Mouse (Mus musculus): ENCODE results near the gene Dusp21. TPM values are rescaled to one million over a fixed set of nuclear protein-coding genes. Genes with fewer than 3 reads are reported as not detected.

Gene Dusp21
- total RNA-seq (2021), result not detected
- long read RNA-seq, experiment 1, result 0 reads
- long read RNA-seq, experiment 2, result 0 reads

GRCm38 (mm10) chrX:18145557-18145956 is at the start of gene Dusp21:
Dusp21 (plus strand) TSS chrX:18145857.
- Histone ChIP-seq H3K27ac (no peak within 1 kb of the TSS), H3K4me3 (no peak within 1 kb of the TSS)
- DNase-seq (ENCODE audit: extremely low spot score in 1 of 2, low spot score in 2 of 2), result no peak
- no peak for TF ChIP-seq CTCF (IDR thresholded peaks at IDR 0.05)
- intact Hi-C loops (cut with DNase I), result no loop called here

GRCm38 (mm10) chrX:18160734-18161442 is 15.2 kb downstream of the Dusp21 start:
- DNase-seq (ENCODE audit: extremely low spot score in 1 of 2, low spot score in 2 of 2), result no peak
- Histone ChIP-seq H3K27ac (peak overlapping the region; percentile 96), H3K4me3 (peak overlapping the region; percentile 98; the same call in 1 of the 2 replicates)
- intact Hi-C loops (cut with DNase I), result loop anchor here (5.0 kb wide), 2 partner anchors 1249 to 1264 kb away; partner anchors contain the start of gene Ndp
- no peak for TF ChIP-seq CTCF (IDR thresholded peaks at IDR 0.05)

- DNase-seq (ENCODE audit: extremely low spot score in 1 of 2, low spot score in 2 of 2), result no peak
- intact Hi-C loops (cut with DNase I), result loop anchor here (2.0 to 5.0 kb wide), 4 partner anchors 93 to 1264 kb away; partner anchors contain the start of gene Ndp
- peak overlapping the region; percentile 96 for H3K27ac ChIP-seq
- no peak for TF ChIP-seq CTCF (IDR thresholded peaks at IDR 0.05)
- peak overlapping the region; percentile 98 for H3K4me3 ChIP-seq
Observed at GRCm38 (mm10) chrX:18161796-18162191, 16.1 kb downstream of the Dusp21 start.

- H3K4me3 ChIP-seq, result peak within 1 kb of the TSS; percentile 98
- intact Hi-C loops (cut with DNase I), result loop anchor here (2.0 to 5.0 kb wide), 4 partner anchors 92 to 1265 kb away; partner anchors contain the start of gene Ndp
- peak; percentile 97 to 100 for DNase-seq (ENCODE audit: extremely low spot score in 1 of 2, low spot score in 2 of 2)
- H3K27ac ChIP-seq, result peak within 1 kb of the TSS; percentile 96
- no peak for TF ChIP-seq CTCF (IDR thresholded peaks at IDR 0.05)
Observed at GRCm38 (mm10) chrX:18162192-18162857, 16.7 kb downstream of the Dusp21 start, which contains the start of gene Kdm6a. Kdm6a (plus strand) TSS chrX:18162575.

- H3K4me3 ChIP-seq, result peak overlapping the region; percentile 98
- peak overlapping the region; percentile 94 for H3K27ac ChIP-seq
- DNase-seq (ENCODE audit: extremely low spot score in 1 of 2, low spot score in 2 of 2), result peak; percentile 37 to 63
- intact Hi-C loops (cut with DNase I), result loop anchor here (2.0 to 5.0 kb wide), 4 partner anchors 92 to 1266 kb away; partner anchors contain the start of gene Ndp
- TF ChIP-seq CTCF (IDR thresholded peaks at IDR 0.05), result no peak
Observed at GRCm38 (mm10) chrX:18162861-18163731, 17.4 kb downstream of the Dusp21 start.

- no peak for DNase-seq (ENCODE audit: extremely low spot score in 1 of 2, low spot score in 2 of 2)
Observed at GRCm38 (mm10) chrX:18163917-18164624, 18.4 kb downstream of the Dusp21 start.

GRCm38 (mm10) chrX:18165121-18165520 is 19.5 kb downstream of the Dusp21 start:
- intact Hi-C loops (cut with DNase I), result no loop called here
- DNase-seq (ENCODE audit: extremely low spot score in 1 of 2, low spot score in 2 of 2), result no peak
- H3K4me3 ChIP-seq, result peak overlapping the region; percentile 98
- no peak for TF ChIP-seq CTCF (IDR thresholded peaks at IDR 0.05)
- H3K27ac ChIP-seq, result no peak overlapping the region

More at GRCm38 (mm10) chrX:18163917-18164624, 18.4 kb downstream of the Dusp21 start:
- Histone ChIP-seq H3K27ac (peak overlapping the region; percentile 94), H3K4me3 (peak overlapping the region; percentile 98)
- TF ChIP-seq CTCF (IDR thresholded peaks at IDR 0.05), result no peak
- intact Hi-C loops (cut with DNase I), result loop anchor here (2.0 to 5.0 kb wide), 4 partner anchors 91 to 1267 kb away; partner anchors contain the start of gene Ndp

- DNase-seq (ENCODE audit: extremely low spot score in 1 of 2, low spot score in 2 of 2), result no peak
- intact Hi-C loops (cut with DNase I), result no loop called here
- H3K27ac ChIP-seq, result no peak overlapping the region
Observed at GRCm38 (mm10) chrX:18166961-18167360, 21.3 kb downstream of the Dusp21 start.

GRCm38 (mm10) chrX:18168940-18169339 is 23.3 kb downstream of the Dusp21 start:
- intact Hi-C loops (cut with DNase I), result no loop called here
- H3K27ac ChIP-seq, result no peak overlapping the region
- H3K4me3 ChIP-seq, result no peak overlapping the region
- TF ChIP-seq CTCF (IDR thresholded peaks at IDR 0.05), result peak; percentile 34
- no peak for DNase-seq (ENCODE audit: extremely low spot score in 1 of 2, low spot score in 2 of 2)

More at GRCm38 (mm10) chrX:18166961-18167360, 21.3 kb downstream of the Dusp21 start:
- H3K4me3 ChIP-seq, result no peak overlapping the region
- no peak for TF ChIP-seq CTCF (IDR thresholded peaks at IDR 0.05)

- Histone ChIP-seq H3K27ac (no peak overlapping the region), H3K4me3 (no peak overlapping the region)
- DNase-seq (ENCODE audit: extremely low spot score in 1 of 2, low spot score in 2 of 2), result no peak
- TF ChIP-seq CTCF (IDR thresholded peaks at IDR 0.05), result no peak
- intact Hi-C loops (cut with DNase I), result no loop called here
Observed at GRCm38 (mm10) chrX:18174831-18175230, 29.2 kb downstream of the Dusp21 start.

Measured in left cerebral cortex, adult 2 months (tissue).